Mouse (Mus musculus) lung, embryonic 16.5 days (tissue): Measurements from ENCODE around the gene Mb. TPM values are rescaled to one million over a fixed set of nuclear protein-coding genes. Genes with fewer than 3 reads are reported as not detected.

ENCODE experiments used
- ATAC-seq: fragments of 200-750 bp; cut with Nextera tagmentation; 2 replicates; pipeline ENCODE4 v1.8.0; 2017; ENCODE audit warnings: low read depth, mild to moderate bottlenecking, moderate library complexity
- H3K27ac ChIP-seq: fragments of 300-500 bp; sonication (generic); 2 replicates; pipeline ENCODE4 v1.5.1; 2014; ENCODE audit warnings: mild to moderate bottlenecking, control low read depth, low read length
- H3K27me3 ChIP-seq: fragments of 300-500 bp; sonication (generic); 2 replicates; pipeline ENCODE4 v1.6.1; 2014; ENCODE audit warnings: low read depth, low read length, mixed read lengths; ENCODE audit not compliant: control insufficient read depth, insufficient read depth
- H3K36me3 ChIP-seq: fragments of 300-500 bp; sonication (generic); 2 replicates; pipeline ENCODE4 v1.6.1; 2014; ENCODE audit warnings: low read length; ENCODE audit not compliant: control insufficient read depth, insufficient read depth
- H3K4me1 ChIP-seq: fragments of 300-500 bp; sonication (generic); replicated peaks from 2 replicates; pipeline ENCODE4 v1.6.1; 2014; ENCODE audit warnings: low read length, mixed read lengths; ENCODE audit not compliant: control insufficient read depth, insufficient read depth
- H3K4me2 ChIP-seq: fragments of 300-500 bp; sonication (generic); 2 replicates; pipeline ENCODE4 v1.6.1; 2014; ENCODE audit warnings: low read depth, low read length, control low read depth
- H3K4me3 ChIP-seq: fragments of 300-500 bp; sonication (generic); 2 replicates; pipeline ENCODE4 v1.5.1; 2014; ENCODE audit warnings: mild to moderate bottlenecking, low read length, control low read depth
- H3K9ac ChIP-seq: fragments of 300-500 bp; sonication (generic); 2 replicates; pipeline ENCODE4 v1.6.1; 2014; ENCODE audit warnings: low read length, control low read depth
- H3K9me3 ChIP-seq: fragments of 300-500 bp; sonication (generic); 2 replicates; pipeline ENCODE4 v1.6.1; 2016; ENCODE audit warnings: low read length; ENCODE audit not compliant: control insufficient read depth
- WGBS: fragments of 180-500 bp; shearing (Covaris S2); extraction: QIAGEN DNeasy Blood & Tissue Kit; methylation state at CpG from one replicate; pipeline ENCODE4 v1.1.7; 2014; 5-methylcytosine and 5-hydroxymethylcytosine counted together
- polyA plus RNA-seq: library from polyadenylated mRNA; unstranded; fragments of >200 nt; fragmentation: Nextera tagmentation; extraction: Ambion mirVana; gene quantifications from 2 replicates; pipeline ENCODE4 v1.2.1, GENCODE M21; 2015

The Mb gene
- polyA plus RNA-seq, 1 experiment from 2014 or later = 2.4 TPM

DNA sequence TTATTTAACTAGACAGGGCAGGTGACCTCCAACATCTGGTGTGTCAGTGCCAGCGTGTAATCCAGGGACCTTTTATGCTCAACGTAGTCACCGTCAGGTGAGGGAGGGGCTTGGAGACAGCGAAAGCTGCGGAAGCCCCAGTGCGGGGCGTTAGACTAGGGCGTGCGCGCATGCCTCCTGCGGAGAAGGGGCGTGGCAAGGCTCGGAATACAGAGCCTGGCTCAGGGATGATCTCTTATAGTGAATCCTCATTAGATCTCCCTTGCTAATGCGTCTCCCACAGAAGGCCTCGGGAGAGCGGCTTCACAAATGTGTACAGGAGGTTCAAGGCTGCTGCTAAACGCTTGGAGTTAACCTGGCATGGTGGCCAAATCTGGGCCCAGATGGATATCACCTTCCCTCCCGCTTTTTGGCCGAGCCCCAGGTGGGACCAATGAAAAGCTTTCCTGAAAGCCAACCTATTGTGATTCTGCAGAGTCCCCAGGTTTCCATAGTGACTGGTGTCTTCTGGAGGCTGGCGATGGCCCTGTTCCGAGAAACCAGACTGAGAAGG lies 62.9 kb downstream of the Mb start:
- H3K4me1 ChIP-seq = peaks cover 3% of the 10 kb centered on the region; the same call in 1 of the 2 replicates
- 11% methylated on average over 21 of the region's 21 CpGs for WGBS
- peak overlapping the region; percentile 61 for H3K4me2 ChIP-seq
- no peaks in the 10 kb centered on the region for H3K27me3 ChIP-seq
- H3K36me3 ChIP-seq = no peaks in the 10 kb centered on the region
- peak overlapping the region; percentile 50 for H3K4me3 ChIP-seq
- no peak overlapping the region for H3K27ac ChIP-seq
- peak overlapping the region; percentile 56 for H3K9ac ChIP-seq
- no peaks in the 10 kb centered on the region for H3K9me3 ChIP-seq
- ATAC-seq = peak; percentile 86

DNA sequence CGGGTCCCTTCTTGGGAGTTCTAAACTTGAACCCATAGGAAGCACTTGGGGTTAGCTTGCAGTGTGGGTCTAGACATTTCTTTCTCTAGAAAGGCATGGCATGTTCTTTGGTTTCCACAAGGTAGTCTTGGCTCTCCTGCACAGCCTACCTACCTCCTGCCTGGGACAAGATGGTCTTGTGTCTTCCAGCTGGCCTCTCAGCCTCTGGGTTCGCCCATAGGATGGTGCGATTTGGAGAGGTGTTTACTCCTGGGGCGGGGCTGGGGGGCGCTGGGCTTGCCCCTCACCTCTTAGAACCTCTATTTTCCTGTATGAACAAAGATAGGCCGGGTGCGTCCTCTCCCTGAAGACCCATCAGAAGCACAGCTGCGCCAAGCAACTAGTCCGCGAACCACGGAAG lies 63.3 kb downstream of the Mb start:
- Histone ChIP-seq H3K27ac (no peak overlapping the region), H3K36me3 (no peaks in the 10 kb centered on the region), H3K4me2 (peak overlapping the region; percentile 61), H3K9ac (peak overlapping the region; percentile 56), H3K27me3 (no peaks in the 10 kb centered on the region), H3K4me1 (peaks cover 3% of the 10 kb centered on the region; the same call in 1 of the 2 replicates), H3K9me3 (no peaks in the 10 kb centered on the region), H3K4me3 (peak overlapping the region; percentile 50)
- WGBS = 8% methylated on average over 11 of the region's 11 CpGs
- peak; percentile 24; the same call in 1 of the 2 replicates for ATAC-seq

DNA sequence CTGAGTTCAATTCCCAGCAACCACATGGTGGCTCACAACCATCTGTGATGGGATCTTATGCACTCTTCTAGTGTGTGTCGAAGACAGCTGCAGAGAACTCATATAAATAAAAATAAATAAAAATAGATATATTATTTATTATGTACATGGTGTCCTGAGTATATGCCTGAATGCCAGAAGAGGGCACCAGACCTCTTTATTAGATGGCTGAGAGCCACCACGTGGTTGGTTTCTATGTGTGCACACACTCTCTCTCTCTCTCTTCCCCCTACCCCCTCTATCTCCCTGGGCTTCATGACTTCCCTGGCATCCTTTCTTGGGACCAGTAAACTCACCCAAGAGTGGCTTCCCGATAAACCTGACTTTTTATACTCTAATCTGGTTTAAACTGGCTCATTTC lies 67.7 kb downstream of the Mb start:
- 0 out of 2 replicates have a peak, but pooled peaks have one; percentile 37 for ATAC-seq
- Histone ChIP-seq H3K4me1 (peaks cover 2% of the 10 kb centered on the region; the same call in 1 of the 2 replicates), H3K9ac (no peak overlapping the region), H3K4me3 (no peak overlapping the region), H3K27me3 (no peaks in the 10 kb centered on the region), H3K27ac (no peak overlapping the region), H3K9me3 (no peaks in the 10 kb centered on the region), H3K4me2 (no peak overlapping the region), H3K36me3 (no peaks in the 10 kb centered on the region)
- WGBS = 42% methylated on average over 3 of the region's 3 CpGs

DNA sequence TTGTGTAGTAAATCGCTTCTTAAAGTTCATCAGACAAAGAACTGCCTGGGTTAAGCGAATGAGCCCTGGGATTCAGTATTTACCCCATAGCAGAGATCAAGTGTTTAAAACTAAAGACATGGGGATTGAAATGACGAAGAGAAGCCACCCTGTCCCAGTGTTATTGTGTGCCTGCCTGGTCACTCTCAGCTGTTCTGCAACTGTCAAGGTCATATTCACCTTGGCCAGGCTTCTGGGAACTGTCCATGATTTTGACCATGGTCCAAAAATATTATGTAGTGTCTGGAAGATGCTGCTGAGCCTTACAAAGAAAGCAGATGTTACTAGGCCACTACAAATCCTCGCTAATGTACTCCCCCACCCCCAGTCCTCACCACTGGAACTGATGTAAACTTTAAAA lies 70.7 kb downstream of the Mb start:
- Histone ChIP-seq H3K9ac (no peak overlapping the region), H3K27me3 (no peaks in the 10 kb centered on the region), H3K9me3 (no peaks in the 10 kb centered on the region), H3K36me3 (no peaks in the 10 kb centered on the region), H3K4me3 (no peak overlapping the region), H3K4me2 (no peak overlapping the region), H3K4me1 (peaks cover 2% of the 10 kb centered on the region; the same call in 1 of the 2 replicates), H3K27ac (no peak overlapping the region)
- WGBS = 65% methylated on average over 4 of the region's 4 CpGs
- ATAC-seq = no peak

DNA sequence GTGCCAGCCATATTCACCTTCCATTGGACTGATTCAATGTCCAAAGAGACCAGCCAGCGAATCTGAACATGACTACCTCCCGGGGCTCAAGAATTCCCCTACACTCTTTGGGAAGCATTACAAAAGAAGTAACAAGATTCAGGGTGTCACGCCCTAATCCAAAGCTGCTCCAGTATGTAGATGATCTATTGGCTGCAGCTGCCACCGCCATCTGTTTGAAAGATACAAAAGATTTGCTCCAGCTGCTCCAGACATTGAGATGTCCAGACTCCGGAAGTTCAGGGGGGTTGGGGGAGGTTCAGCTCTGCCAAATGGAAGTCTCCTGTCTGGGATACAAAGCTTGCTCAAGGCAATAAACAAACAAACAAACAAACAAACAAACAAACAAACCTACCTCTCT lies 73.9 kb downstream of the Mb start:
- ATAC-seq = peak; percentile 81
- peak overlapping the region; percentile 40; the same call in 1 of the 2 replicates for H3K27ac ChIP-seq
- WGBS = 44% methylated on average over 5 of the region's 5 CpGs
- no peak overlapping the region for H3K4me3 ChIP-seq
- H3K27me3 ChIP-seq = no peaks in the 10 kb centered on the region
- H3K4me2 ChIP-seq = no peak overlapping the region
- peaks cover 5% of the 10 kb centered on the region for H3K4me1 ChIP-seq
- no peaks in the 10 kb centered on the region for H3K9me3 ChIP-seq
- no peak overlapping the region for H3K9ac ChIP-seq
- no peaks in the 10 kb centered on the region for H3K36me3 ChIP-seq

DNA sequence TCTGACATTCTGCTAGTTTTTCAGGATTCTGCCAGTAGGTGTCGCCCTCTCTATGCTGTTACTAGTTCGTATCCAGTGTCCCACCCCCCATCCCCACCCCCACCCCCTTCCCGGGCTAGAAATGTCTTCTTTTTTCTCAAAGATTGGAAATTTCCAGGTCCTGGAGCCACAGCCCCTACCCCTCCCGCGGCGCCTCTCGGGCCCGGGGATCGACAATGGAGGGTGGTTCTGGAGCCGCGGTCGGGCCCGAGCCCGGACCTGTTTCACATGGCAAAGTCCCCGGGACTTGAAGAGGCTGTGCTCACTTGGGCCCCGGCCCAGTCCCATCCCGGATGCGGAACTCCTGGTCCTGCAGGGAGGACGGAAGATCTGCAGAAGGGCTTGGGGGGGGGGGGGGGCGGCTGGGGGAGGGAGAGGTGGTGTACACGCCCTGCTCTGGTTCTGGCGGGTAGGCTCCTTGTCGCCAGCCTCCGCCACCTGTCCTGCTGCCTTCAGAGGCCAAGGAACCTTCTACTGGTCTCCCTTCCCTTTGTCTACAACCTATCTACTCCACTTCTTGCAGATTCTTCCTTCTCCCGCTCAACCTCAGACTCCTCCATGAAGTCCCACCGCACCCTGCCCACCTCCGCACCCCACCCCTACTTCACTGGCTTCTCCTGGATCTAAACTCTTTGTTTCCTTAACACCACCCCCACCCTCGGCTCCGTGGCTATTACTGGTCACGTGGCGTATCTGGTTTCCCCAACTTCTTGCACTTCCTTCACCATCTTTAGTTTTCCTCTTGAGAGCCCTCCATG lies 76.4 kb downstream of the Mb start:
- H3K4me2 ChIP-seq = peak overlapping the region; percentile 84
- peak; percentile 86 for ATAC-seq
- no peaks in the 10 kb centered on the region for H3K9me3 ChIP-seq
- H3K4me1 ChIP-seq = peaks cover 5% of the 10 kb centered on the region
- H3K36me3 ChIP-seq = no peaks in the 10 kb centered on the region
- peak overlapping the region; percentile 58 for H3K4me3 ChIP-seq
- 4% methylated on average over 31 of the region's 31 CpGs for WGBS
- H3K27me3 ChIP-seq = no peaks in the 10 kb centered on the region
- peak overlapping the region; percentile 78 for H3K9ac ChIP-seq
- peak overlapping the region; percentile 76 for H3K27ac ChIP-seq

DNA sequence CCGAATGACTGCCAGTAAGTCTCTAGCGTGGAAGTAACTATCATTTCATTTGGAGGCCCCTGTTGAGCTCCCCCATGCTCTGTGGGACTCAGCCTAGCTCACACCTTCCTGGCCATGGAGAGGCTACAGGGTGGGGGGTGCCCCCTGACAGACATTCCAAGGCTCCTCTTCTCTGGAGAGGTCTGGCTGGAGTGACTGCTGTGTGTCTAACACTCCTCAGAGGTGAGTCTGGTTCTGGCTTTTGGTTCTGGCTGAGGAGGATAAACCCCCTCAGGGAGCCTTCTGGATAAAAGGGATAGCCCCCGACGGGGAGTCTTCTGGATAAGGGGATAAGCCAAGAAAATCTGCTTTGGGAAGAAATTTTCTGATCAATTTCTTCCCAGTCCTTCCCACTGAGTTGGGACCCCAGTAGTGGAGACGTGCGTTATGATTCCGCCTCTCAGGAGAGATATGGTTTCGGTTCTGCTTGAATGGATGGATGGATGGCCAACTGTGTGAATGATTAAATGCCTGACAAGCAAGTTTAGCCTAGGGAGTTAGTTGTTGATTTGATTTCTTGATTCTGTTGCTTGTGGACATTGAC lies 77.1 kb downstream of the Mb start:
- H3K36me3 ChIP-seq = no peaks in the 10 kb centered on the region
- H3K9me3 ChIP-seq = no peaks in the 10 kb centered on the region
- peak overlapping the region; percentile 58 for H3K4me3 ChIP-seq
- ATAC-seq = 0 out of 2 replicates have a peak, but pooled peaks have one; percentile 1
- H3K4me1 ChIP-seq = peaks cover 5% of the 10 kb centered on the region
- H3K9ac ChIP-seq = peak overlapping the region; percentile 78; the same call in 1 of the 2 replicates
- WGBS = 30% methylated on average over 8 of the region's 8 CpGs
- H3K4me2 ChIP-seq = peak overlapping the region; percentile 84; the same call in 1 of the 2 replicates
- no peaks in the 10 kb centered on the region for H3K27me3 ChIP-seq
- no peak overlapping the region for H3K27ac ChIP-seq

DNA sequence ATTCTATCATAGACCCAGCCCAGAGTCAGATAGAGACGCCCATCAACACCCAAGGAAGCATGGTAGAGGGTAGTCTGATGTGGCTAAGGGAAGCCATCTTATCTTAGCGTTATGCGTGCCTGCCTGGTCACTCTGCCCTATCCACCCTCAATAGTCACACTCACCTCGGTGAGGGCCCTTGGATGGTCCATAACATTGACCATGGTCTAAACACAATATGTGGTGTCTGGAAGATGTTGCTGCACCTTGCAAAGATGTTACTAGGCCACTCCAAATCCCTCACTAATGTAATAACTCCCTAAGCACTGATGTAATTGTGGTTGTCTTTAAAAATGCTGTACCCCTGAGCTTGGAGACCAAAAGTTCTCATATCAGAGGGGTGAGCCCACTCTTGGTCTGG lies 77.8 kb downstream of the Mb start:
- ATAC-seq = no peak
- Histone ChIP-seq H3K4me1 (peaks cover 5% of the 10 kb centered on the region), H3K27ac (no peak overlapping the region), H3K4me3 (no peak overlapping the region), H3K9me3 (no peaks in the 10 kb centered on the region), H3K4me2 (no peak overlapping the region), H3K9ac (no peak overlapping the region), H3K27me3 (no peaks in the 10 kb centered on the region), H3K36me3 (no peaks in the 10 kb centered on the region)
- WGBS = 86% methylated on average over 4 of the region's 4 CpGs
